Mouse (Mus musculus): ENCODE data around the gene Tmem174.

The Tmem174 gene

DNA sequence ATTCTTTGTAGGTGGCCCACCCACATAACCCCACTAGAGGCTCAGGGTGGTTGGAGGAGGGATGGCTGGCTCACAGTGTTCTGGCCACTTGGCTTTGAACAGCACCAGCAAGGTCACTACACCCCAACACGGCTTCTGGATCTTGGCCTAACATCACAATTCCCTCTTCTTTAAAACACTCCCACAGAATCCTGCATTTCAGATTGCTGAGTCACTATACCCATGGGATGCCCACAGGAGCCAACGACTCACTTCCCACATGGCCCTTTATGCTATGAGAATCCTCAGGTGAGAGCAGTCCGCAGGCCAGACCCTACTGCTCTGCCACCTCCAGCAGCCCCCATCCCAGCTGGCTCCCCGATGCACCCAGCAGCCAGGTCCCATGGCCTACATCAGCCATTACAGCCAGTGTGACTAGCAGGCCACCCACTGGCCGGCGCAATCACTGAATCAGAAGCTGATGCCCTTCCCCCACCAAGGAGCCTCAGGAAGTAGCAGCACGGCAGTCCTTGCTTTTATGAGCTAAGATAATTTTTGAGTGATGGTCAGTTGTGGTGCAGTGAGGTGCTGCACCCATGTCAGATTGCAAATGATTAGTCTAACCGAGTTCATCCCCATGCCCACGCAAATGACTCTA lies 4.8 kb downstream of the Tmem174 start:
- peak; percentile 74 for DNase-seq (ENCODE audit: low spot score)

- DNase-seq (ENCODE audit: low spot score): no peak
These were observed 5.9 kb downstream of the Tmem174 start for GRCm38 (mm10) chr13:98631105-98631838.

DNA sequence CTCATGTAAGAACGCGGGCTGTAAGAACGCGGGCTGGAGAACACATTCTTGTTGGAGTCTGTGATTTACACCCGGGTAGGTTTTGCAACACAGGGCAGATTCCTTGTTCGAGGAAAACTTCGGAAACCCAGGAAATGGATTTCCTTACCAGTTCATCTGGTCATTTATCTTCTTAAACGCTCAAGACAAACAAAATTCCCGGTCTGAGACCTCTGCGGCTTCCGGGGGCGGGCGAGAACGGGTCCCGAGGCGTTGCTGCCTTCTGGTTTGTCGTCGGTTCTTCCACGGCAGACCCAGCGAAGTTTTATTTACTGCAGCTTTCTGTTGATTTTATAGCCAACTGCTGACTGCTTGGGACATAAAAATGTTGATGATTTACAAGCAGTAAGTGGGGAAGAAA lies 10.5 kb downstream of the Tmem174 start:
- no peak for DNase-seq (ENCODE audit: low spot score)

DNA sequence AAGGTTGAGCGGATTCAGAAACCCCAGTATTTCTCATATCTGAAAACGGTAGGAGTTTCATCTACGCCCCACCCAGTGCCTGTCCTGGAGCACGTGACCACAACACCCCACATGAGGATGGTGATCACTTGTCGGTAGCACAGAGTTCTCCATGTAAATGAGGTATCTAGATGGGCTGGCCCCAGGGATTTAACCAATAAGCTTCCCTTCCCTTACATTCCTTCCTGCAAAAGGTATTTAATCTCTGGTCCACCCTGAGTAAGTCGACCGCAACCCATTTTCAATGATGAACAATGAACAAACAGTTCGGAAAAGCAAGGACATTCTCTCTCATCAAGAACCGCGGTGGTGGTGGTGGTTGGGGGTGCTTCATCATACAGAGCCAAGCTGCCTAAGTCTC lies 12.7 kb downstream of the Tmem174 start:
- DNase-seq (ENCODE audit: low spot score): no peak

GRCm38 (mm10) chr13:98622881-98623549 lies 14.2 kb downstream of the Tmem174 start:
- DNase-seq (ENCODE audit: low spot score): no peak

- DNase-seq (ENCODE audit: low spot score): no peak
These were observed 19.7 kb downstream of the Tmem174 start for GRCm38 (mm10) chr13:98617429-98618067.

- DNase-seq (ENCODE audit: low spot score): no peak
These were observed 29.2 kb downstream of the Tmem174 start for GRCm38 (mm10) chr13:98607885-98608477.

DNA sequence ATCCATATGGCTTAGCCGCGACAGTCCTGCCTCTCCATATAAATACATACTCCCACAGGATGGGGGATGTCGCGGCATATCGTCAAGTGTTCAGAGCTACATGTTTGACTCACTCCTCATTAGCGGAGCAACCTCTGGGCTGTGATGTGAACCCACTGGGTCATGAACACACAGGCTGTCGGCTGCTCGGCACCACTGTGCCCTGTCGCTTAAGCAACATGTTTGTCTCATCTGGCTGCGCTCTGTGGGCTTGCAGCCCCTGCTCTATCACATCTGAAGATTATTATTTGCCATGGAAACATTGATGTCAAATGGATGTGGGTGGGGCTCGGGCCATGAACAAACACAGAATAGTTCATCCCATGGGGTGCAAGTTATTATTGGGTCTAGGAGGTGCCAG lies 33.4 kb downstream of the Tmem174 start:
- no peak for DNase-seq (ENCODE audit: low spot score)

GRCm38 (mm10) chr13:98596746-98597145 lies 40.5 kb downstream of the Tmem174 start:
- DNase-seq (ENCODE audit: low spot score): peak; percentile 65

GRCm38 (mm10) chr13:98594726-98595141 lies 42.5 kb downstream of the Tmem174 start:
- DNase-seq (ENCODE audit: low spot score): peak; percentile 75

- no peak for DNase-seq (ENCODE audit: low spot score)
These were observed 43.2 kb downstream of the Tmem174 start for GRCm38 (mm10) chr13:98593938-98594539.

GRCm38 (mm10) chr13:98591406-98591805 lies 45.8 kb downstream of the Tmem174 start:
- DNase-seq (ENCODE audit: low spot score): no peak

- no peak for DNase-seq (ENCODE audit: low spot score)
These were observed 46.4 kb downstream of the Tmem174 start for GRCm38 (mm10) chr13:98590693-98591389.

- DNase-seq (ENCODE audit: low spot score): no peak
These were observed 47.6 kb downstream of the Tmem174 start for GRCm38 (mm10) chr13:98589572-98589971.

GRCm38 (mm10) chr13:98588951-98589501 lies 48.2 kb downstream of the Tmem174 start:
- DNase-seq (ENCODE audit: low spot score): peak; percentile 91

- no peak for DNase-seq (ENCODE audit: low spot score)
These were observed 48.7 kb downstream of the Tmem174 start for GRCm38 (mm10) chr13:98588480-98588879.

- no peak for DNase-seq (ENCODE audit: low spot score)
These were observed 49.6 kb downstream of the Tmem174 start for GRCm38 (mm10) chr13:98587639-98588038.

GRCm38 (mm10) chr13:98586817-98587575 lies 50.2 kb downstream of the Tmem174 start:
- DNase-seq (ENCODE audit: low spot score): no peak

Measured in testis, postnatal 10 days (tissue).